Mouse (Mus musculus): ENCODE results near the gene Tex33. TPM values are rescaled to one million over a fixed set of nuclear protein-coding genes. Genes with fewer than 3 reads are reported as not detected.

The Tex33 gene
- polyA plus RNA-seq, 1 experiment from 2014 or later: not detected

DNA sequence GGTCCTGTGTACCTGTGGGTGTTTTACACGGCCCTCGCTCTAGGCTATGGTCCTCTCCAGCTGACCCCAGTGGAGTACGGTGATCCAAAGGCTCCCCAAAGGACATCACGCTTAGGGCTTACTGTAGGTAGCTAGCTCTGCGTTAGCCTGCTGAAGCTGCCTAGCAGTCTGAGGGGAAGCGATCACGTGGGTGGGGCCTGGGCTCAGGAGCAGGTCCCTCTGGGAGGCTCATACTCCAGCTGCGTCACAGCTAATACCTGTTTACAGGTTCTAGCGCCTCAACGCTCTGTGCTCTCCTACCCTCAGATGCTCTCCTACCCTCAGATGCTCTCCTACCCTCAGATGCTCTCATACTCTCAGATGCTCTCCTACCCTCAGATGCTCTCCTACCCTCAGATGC, 35.2 kb upstream of the Tex33 start:
- peaks cover 49% of the 10 kb centered on the region for H3K36me3 ChIP-seq
- no peak overlapping the region; the same call in 1 of the 2 replicates for H3K9ac ChIP-seq
- H3K4me1 ChIP-seq (replicated peaks): peaks cover 53% of the 10 kb centered on the region
- H3K27ac ChIP-seq: no peak overlapping the region
- ATAC-seq (ENCODE audit: low FRiP score): no peak
- no peak overlapping the region for H3K4me3 ChIP-seq
- H3K9me3 ChIP-seq: no peaks in the 10 kb centered on the region
- 89% methylated on average over 10 of the region's 10 CpGs for WGBS
- no peak overlapping the region for H3K4me2 ChIP-seq
- 0 out of 2 replicates have a peak, but pooled peaks cover 8% of the 10 kb centered on the region for H3K27me3 ChIP-seq

GRCm38 (mm10) chr15:78429871-78430622, 34.3 kb upstream of the Tex33 start:
- no peak for ATAC-seq (ENCODE audit: low FRiP score)
- H3K4me1 ChIP-seq (replicated peaks): peaks cover 45% of the 10 kb centered on the region
- WGBS: 82% methylated on average over 13 of the region's 13 CpGs
- H3K27me3 ChIP-seq: 0 out of 2 replicates have a peak, but pooled peaks cover 5% of the 10 kb centered on the region
- H3K4me2 ChIP-seq: peak overlapping the region; percentile 89
- no peaks in the 10 kb centered on the region for H3K9me3 ChIP-seq
- peak overlapping the region; percentile 89 for H3K4me3 ChIP-seq
- H3K9ac ChIP-seq: peak overlapping the region; percentile 96
- H3K27ac ChIP-seq: peak overlapping the region; percentile 81; the same call in 1 of the 2 replicates
- peaks cover 40% of the 10 kb centered on the region for H3K36me3 ChIP-seq

GRCm38 (mm10) chr15:78429139-78429459, 33.4 kb upstream of the Tex33 start:
- peak overlapping the region; percentile 89 for H3K4me3 ChIP-seq
- ATAC-seq (ENCODE audit: low FRiP score): no peak
- peak overlapping the region; percentile 81 for H3K27ac ChIP-seq
- H3K9ac ChIP-seq: peak overlapping the region; percentile 96
- 0% methylated on average over 3 of the region's 3 CpGs for WGBS
- peaks cover 34% of the 10 kb centered on the region for H3K36me3 ChIP-seq
- no peaks in the 10 kb centered on the region for H3K9me3 ChIP-seq
- H3K4me2 ChIP-seq: peak overlapping the region; percentile 89
- peaks cover 36% of the 10 kb centered on the region for H3K4me1 ChIP-seq (replicated peaks)
- peaks cover 13% of the 10 kb centered on the region; the same call in 1 of the 2 replicates for H3K27me3 ChIP-seq

DNA sequence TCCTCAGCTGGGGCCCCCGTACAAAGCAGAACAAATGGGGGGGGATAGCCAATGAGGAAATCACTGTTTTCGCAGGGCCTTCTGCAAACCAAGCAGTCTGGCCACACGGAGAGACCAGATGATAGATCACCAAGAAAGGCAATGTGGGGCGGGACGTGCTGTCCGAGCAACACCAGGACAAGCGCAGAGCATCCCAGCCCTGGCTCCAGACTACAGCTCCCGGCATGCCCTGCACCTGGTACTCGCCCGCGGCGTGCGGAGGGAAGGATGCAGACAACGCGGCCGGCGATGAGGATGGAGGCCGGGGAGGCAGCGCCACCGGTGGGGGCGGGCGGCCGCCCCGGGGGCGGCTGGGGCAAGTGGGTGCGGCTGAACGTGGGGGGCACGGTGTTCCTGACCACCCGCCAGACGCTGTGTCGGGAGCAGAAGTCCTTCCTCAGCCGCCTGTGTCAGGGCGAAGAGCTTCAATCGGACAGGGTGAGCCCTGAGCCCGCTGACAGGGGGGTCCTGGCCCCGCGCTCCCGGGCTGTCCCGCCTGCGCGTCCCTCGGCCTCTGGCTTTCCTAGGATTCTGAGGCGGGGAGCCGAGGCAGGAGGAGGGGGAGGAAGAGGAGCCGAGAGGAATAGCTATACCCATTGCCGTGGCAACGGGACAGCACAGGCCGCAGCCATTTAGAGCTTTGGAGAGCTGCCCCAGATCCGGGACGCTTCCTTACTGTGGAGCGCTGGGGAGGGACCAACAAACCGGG, 32.9 kb upstream of the Tex33 start, which contains the start of gene Kctd17:
TSS of gene Kctd17 (plus strand) at position 174 of the 748 bp plus-strand sequence.
- H3K4me3 ChIP-seq: peak within 1 kb of the TSS; percentile 89
- peak within 1 kb of the TSS; percentile 96 for H3K9ac ChIP-seq
- H3K4me1 ChIP-seq (replicated peaks): peaks cover 33% of the 10 kb centered on the region
- peak within 1 kb of the TSS; percentile 89 for H3K4me2 ChIP-seq
- H3K27me3 ChIP-seq: peaks cover 17% of the 10 kb centered on the region; the same call in 1 of the 2 replicates
- H3K9me3 ChIP-seq: no peaks in the 10 kb centered on the region
- WGBS: under 1% methylated on average over 51 of the region's 52 CpGs
- ATAC-seq (ENCODE audit: low FRiP score): peak; percentile 92
- peaks cover 29% of the 10 kb centered on the region for H3K36me3 ChIP-seq
- H3K27ac ChIP-seq: peak within 1 kb of the TSS; percentile 81

DNA sequence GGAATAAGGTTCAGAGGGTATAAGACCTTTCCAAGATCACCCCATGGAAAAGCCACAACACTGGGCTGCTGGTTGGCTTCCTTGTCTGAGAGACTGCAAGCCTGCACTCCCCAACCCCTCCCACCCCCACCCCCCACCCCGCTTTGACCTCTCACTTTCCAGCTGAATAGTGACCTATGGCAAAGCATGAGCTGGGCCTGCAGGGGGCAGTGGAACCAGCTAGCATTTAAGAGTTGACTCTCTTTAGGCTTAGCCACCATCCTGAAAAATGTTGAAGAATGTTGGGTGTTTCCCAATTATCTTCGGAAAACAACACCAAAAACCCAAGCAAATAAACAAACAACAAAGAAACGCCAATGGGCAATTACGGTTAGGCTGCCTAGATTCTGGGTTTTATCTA, 29.5 kb upstream of the Tex33 start:
- no peak for ATAC-seq (ENCODE audit: low FRiP score)
- peaks cover 24% of the 10 kb centered on the region for H3K4me1 ChIP-seq (replicated peaks)

DNA sequence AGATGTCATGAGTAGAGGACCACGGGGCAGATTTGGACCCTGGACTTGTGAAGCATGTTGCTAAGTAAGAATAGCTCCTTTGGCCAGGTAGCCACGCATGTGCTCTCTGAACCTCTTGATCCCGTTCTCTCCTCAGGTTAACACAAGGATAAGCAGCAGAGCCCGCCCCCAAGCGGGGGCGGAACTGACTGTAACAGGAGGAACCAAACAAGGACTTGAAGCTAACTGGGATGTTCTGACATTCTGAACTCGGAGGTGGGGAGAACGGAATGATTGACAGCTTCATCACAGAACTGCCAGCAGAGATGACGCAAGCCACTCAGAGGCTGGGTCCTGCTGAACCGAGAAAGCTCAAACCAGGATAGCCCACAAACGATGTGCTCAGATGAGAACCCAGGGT, 28.8 kb upstream of the Tex33 start:
- Histone ChIP-seq H3K36me3 (no peaks in the 10 kb centered on the region), H3K4me1 (replicated peaks) (peaks cover 16% of the 10 kb centered on the region), H3K27me3 (peaks cover 27% of the 10 kb centered on the region; the same call in 1 of the 2 replicates), H3K27ac (no peak overlapping the region), H3K9me3 (no peaks in the 10 kb centered on the region), H3K4me2 (no peak overlapping the region), H3K4me3 (no peak overlapping the region), H3K9ac (no peak overlapping the region)
- no peak for ATAC-seq (ENCODE audit: low FRiP score)
- 29% methylated on average over 11 of the region's 11 CpGs for WGBS

More for the DNA sequence above, 29.5 kb upstream of the Tex33 start:
- Histone ChIP-seq H3K36me3 (no peaks in the 10 kb centered on the region), H3K4me3 (no peak overlapping the region), H3K27me3 (peaks cover 27% of the 10 kb centered on the region; the same call in 1 of the 2 replicates), H3K4me2 (no peak overlapping the region), H3K9ac (no peak overlapping the region), H3K27ac (no peak overlapping the region), H3K9me3 (no peaks in the 10 kb centered on the region)
- WGBS: 66% methylated on average over 4 of the region's 4 CpGs

GRCm38 (mm10) chr15:78422046-78422956, 26.6 kb upstream of the Tex33 start:
- Histone ChIP-seq H3K4me2 (0 out of 2 replicates have a peak overlapping the region, but pooled peaks have one; percentile 6), H3K27ac (no peak overlapping the region), H3K4me1 (replicated peaks) (peaks cover 4% of the 10 kb centered on the region), H3K27me3 (peaks cover 25% of the 10 kb centered on the region; the same call in 1 of the 2 replicates), H3K9me3 (no peaks in the 10 kb centered on the region), H3K36me3 (no peaks in the 10 kb centered on the region), H3K4me3 (no peak overlapping the region), H3K9ac (no peak overlapping the region)
- 22% methylated on average over 16 of the region's 16 CpGs for WGBS
- peak; percentile 57; the same call in 1 of the 2 replicates for ATAC-seq (ENCODE audit: low FRiP score)

- no peak for ATAC-seq (ENCODE audit: low FRiP score)
- WGBS: 86% methylated on average over 13 of the region's 13 CpGs
- no peaks in the 10 kb centered on the region for H3K9me3 ChIP-seq
- no peaks in the 10 kb centered on the region for H3K36me3 ChIP-seq
- H3K4me3 ChIP-seq: no peak overlapping the region
- H3K27ac ChIP-seq: no peak overlapping the region
- peaks cover 4% of the 10 kb centered on the region for H3K4me1 ChIP-seq (replicated peaks)
- peaks cover 22% of the 10 kb centered on the region; the same call in 1 of the 2 replicates for H3K27me3 ChIP-seq
- H3K9ac ChIP-seq: no peak overlapping the region
- no peak overlapping the region for H3K4me2 ChIP-seq
Observed at GRCm38 (mm10) chr15:78420395-78420794, 24.7 kb upstream of the Tex33 start.

- no peaks in the 10 kb centered on the region for H3K9me3 ChIP-seq
- ATAC-seq (ENCODE audit: low FRiP score): no peak
- no peak overlapping the region for H3K4me2 ChIP-seq
- H3K36me3 ChIP-seq: no peaks in the 10 kb centered on the region; the same call in 1 of the 2 replicates
- H3K27ac ChIP-seq: no peak overlapping the region
- H3K4me1 ChIP-seq (replicated peaks): no peaks in the 10 kb centered on the region
- no peak overlapping the region for H3K4me3 ChIP-seq
- 16% methylated on average over 4 of the region's 4 CpGs for whole genome bisulfite sequencing
- H3K9ac ChIP-seq: no peak overlapping the region
- peaks cover 7% of the 10 kb centered on the region; the same call in 1 of the 2 replicates for H3K27me3 ChIP-seq
Observed at GRCm38 (mm10) chr15:78416937-78417336, 21.2 kb upstream of the Tex33 start.

DNA sequence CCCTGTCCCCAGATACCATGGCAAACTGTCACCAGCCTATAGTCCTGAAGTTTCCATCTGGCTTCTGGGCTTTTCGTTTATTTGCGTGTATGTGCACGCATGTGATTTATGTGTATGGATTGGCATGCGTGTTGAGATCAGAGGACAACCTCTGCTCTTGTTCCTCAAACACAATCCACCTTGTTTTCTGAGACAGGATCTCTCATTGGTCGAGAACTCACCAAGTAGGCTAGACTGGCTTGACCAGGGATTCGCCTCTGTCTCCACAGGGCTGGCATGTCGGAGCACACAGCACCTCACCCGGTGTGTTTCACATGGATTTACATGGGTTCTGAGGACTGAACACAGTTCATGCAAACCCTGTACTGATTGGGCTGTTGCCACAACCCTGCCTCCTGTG, 18.4 kb upstream of the Tex33 start:
- H3K4me3 ChIP-seq: no peak overlapping the region
- H3K27ac ChIP-seq: no peak overlapping the region
- H3K9ac ChIP-seq: no peak overlapping the region
- peaks cover 16% of the 10 kb centered on the region for H3K4me1 ChIP-seq (replicated peaks)
- ATAC-seq (ENCODE audit: low FRiP score): no peak
- H3K9me3 ChIP-seq: no peaks in the 10 kb centered on the region
- no peaks in the 10 kb centered on the region; the same call in 1 of the 2 replicates for H3K36me3 ChIP-seq
- H3K27me3 ChIP-seq: peaks cover 31% of the 10 kb centered on the region
- no peak overlapping the region for H3K4me2 ChIP-seq
- WGBS: 94% methylated on average over 8 of the region's 8 CpGs

DNA sequence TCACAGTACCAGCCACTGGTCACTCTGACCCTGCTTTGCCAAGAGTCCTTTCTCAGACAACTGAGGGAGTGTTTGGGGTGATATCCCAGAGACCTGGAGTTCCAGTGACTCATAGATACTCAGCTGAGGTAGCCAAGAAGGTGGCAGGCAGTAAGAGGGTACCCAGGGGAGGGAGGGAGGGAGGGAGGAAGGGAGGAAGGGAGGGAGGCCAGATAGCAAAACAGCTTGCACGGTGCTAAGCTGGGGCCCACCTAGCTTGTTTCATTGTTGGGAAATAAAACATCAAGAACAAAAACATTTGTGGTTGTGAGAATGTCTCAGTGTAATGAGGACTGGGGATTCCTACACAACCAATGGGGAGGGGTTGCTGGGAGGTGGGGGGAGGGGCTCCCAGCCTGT, 18.0 kb upstream of the Tex33 start:
- Histone ChIP-seq H3K9ac (no peak overlapping the region), H3K27me3 (peaks cover 35% of the 10 kb centered on the region), H3K9me3 (no peaks in the 10 kb centered on the region), H3K4me1 (replicated peaks) (peaks cover 16% of the 10 kb centered on the region), H3K27ac (no peak overlapping the region), H3K36me3 (no peaks in the 10 kb centered on the region; the same call in 1 of the 2 replicates), H3K4me3 (no peak overlapping the region), H3K4me2 (no peak overlapping the region)
- no peak for ATAC-seq (ENCODE audit: low FRiP score)
- 25% methylated on average over 1 of the region's 1 CpGs for WGBS

Measured in hindbrain, embryonic 13.5 days (tissue).